Mouse (Mus musculus) heart, postnatal 36 days (tissue): ENCODE measurements around the gene Ssty1. TPM values are rescaled to one million over a fixed set of nuclear protein-coding genes. Genes with fewer than 3 reads are reported as not detected.
"Not testable (repeated sequence)": the region's sequence is repeated elsewhere in the genome, so short reads cannot be mapped to it uniquely, and the experiment has no call there.

Experiments used
- DNase-seq, 2 experiments: peaks; one replicate each; pipeline ENCODE4 v3.0.0; 2021 to 2022
- intact Hi-C: fragments of 180-260 bp; cut with DNase I; formaldehyde crosslinking; loops from one replicate; pipeline ENCODE4 v1.15.1; 2025
- total RNA-seq, 2 experiments: library from RNA; stranded (reverse); gene quantifications; 2 replicates each; pipeline ENCODE4 v1.2.3; 2021

Ssty1 gene
- total RNA-seq = not detected

- intact Hi-C loops, DNase-seq: not testable (repeated sequence)
These were observed at the start of gene Ssty1 for GRCm38 (mm10) chrY:18088816-18089215. Gene Ssty1, plus strand, starts transcription at chrY:18089116.

GRCm38 (mm10) chrY:18061712-18062111 is 27.2 kb upstream of the Ssty1 start, which contains the start of gene Gm21764:
Gene Gm21764, minus strand, starts transcription at chrY:18061812.
- DNase-seq, intact Hi-C loops: not testable (repeated sequence)

Other genes with a start within 250 kb of the Ssty1 start
- gene Gm21904, start 242.8 kb upstream of the Ssty1 start, total RNA-seq = not detected
- not detected for gene Gm20772, start 214.4 kb upstream of the Ssty1 start, total RNA-seq
- gene Gm20831, start 214.4 kb upstream of the Ssty1 start, total RNA-seq = not detected
- gene Srsy, start 151.8 kb upstream of the Ssty1 start, total RNA-seq = not detected
- not detected for gene Gm21764, start 27.3 kb upstream of the Ssty1 start, total RNA-seq